Mouse (Mus musculus) embryonic facial prominence, embryonic 14.5 days (tissue): ENCODE measurements at regions not wholly inside any gene's neighbourhood (a gene's known extent, or its start where the extent isn't known, plus 50 kb on each side); places are given as distances from the start of the nearest gene placed in this dataset.

Experiments
- ATAC-seq: fragments of 200-750 bp; cut with Nextera tagmentation; 2 replicates; pipeline ENCODE4 v1.8.0; 2017; ENCODE audit warnings: low read depth, moderate number of reproducible peaks, moderate TSS enrichment
- DNase-seq: peaks from one replicate; pipeline ENCODE4 v3.0.0-alpha.2; 2015; ENCODE audit warnings: low spot score
- H3K27ac ChIP-seq: fragments of 300-500 bp; sonication (generic); replicated peaks from 2 replicates; pipeline ENCODE4 v1.5.1; 2014; ENCODE audit warnings: low read depth, mild to moderate bottlenecking, low read length, moderate library complexity
- H3K27me3 ChIP-seq: fragments of 300-500 bp; sonication (generic); replicated peaks from 2 replicates; pipeline ENCODE4 v1.6.1; 2014; ENCODE audit warnings: low read length; ENCODE audit not compliant: control insufficient read depth, insufficient read depth
- H3K36me3 ChIP-seq: fragments of 300-500 bp; sonication (generic); 2 replicates; pipeline ENCODE4 v1.6.1; 2014; ENCODE audit warnings: low read length, mixed read lengths; ENCODE audit not compliant: control insufficient read depth, insufficient read depth
- H3K4me1 ChIP-seq: fragments of 300-500 bp; sonication (generic); 2 replicates; pipeline ENCODE4 v1.6.1; 2014; ENCODE audit warnings: antibody characterized with exemption, low read length; ENCODE audit not compliant: control insufficient read depth, insufficient read depth
- H3K4me2 ChIP-seq: fragments of 300-500 bp; sonication (generic); 2 replicates; pipeline ENCODE4 v1.6.1; 2014; ENCODE audit warnings: low read depth, mild to moderate bottlenecking, low read length, moderate library complexity, mixed read lengths
- H3K4me3 ChIP-seq: fragments of 300-500 bp; sonication (generic); 2 replicates; pipeline ENCODE4 v1.5.1; 2014; ENCODE audit warnings: low read depth, mild to moderate bottlenecking, low read length
- H3K9ac ChIP-seq: fragments of 300-500 bp; sonication (generic); 2 replicates; pipeline ENCODE4 v1.6.1; 2014; ENCODE audit warnings: low read depth, mild to moderate bottlenecking, low read length, moderate library complexity, mixed read lengths
- H3K9me3 ChIP-seq: fragments of 300-500 bp; sonication (generic); 2 replicates; pipeline ENCODE4 v1.6.1; 2016; ENCODE audit warnings: low read length; ENCODE audit not compliant: control insufficient read depth
- WGBS: fragments of 180-500 bp; shearing (Covaris S2); extraction: QIAGEN DNeasy Blood & Tissue Kit; methylation state at CpG from one replicate; pipeline ENCODE4 v1.1.7; 2014; 5-methylcytosine and 5-hydroxymethylcytosine counted together

GRCm38 (mm10) chr3:131917734-131918534 is 167.2 kb upstream of the Dkk2 start:
- H3K4me2 ChIP-seq, result no peak overlapping the region
- 84% methylated on average over 13 of the region's 13 CpGs for WGBS
- 0 out of 2 replicates have a peak, but pooled peaks cover 4% of the 10 kb centered on the region for H3K9me3 ChIP-seq
- H3K4me3 ChIP-seq, result no peak overlapping the region
- H3K9ac ChIP-seq, result no peak overlapping the region
- DNase-seq (no peak), ATAC-seq (no peak)
- no peaks in the 10 kb centered on the region for H3K36me3 ChIP-seq
- no peaks in the 10 kb centered on the region for H3K4me1 ChIP-seq
- H3K27me3 ChIP-seq, result no peaks in the 10 kb centered on the region
- no peak overlapping the region for H3K27ac ChIP-seq

DNA sequence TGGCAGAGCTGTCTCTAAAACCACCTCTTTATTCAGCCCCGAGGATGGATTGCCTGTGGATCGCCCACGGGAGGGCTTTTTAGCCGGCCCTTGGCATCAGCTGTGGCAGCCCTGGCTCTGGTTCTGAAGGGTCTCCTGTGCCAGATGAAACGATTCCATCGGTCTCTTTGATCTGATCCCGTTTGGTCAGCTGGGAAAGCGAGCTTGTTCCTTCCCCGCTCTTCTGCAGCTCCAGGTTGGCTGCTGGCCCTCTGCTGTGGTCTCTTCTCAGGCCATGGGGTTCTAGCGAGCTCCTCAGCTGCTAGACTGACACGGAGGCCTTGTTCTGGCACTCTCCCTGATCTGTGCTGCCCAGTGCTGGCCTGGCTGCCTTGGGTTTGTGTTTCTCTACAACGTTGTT is 165.6 kb upstream of the Dkk2 start:
- H3K4me3 ChIP-seq, result no peak overlapping the region
- DNase-seq (peak; percentile 57), ATAC-seq (0 out of 2 replicates have a peak, but pooled peaks have one; percentile 12)
- H3K9ac ChIP-seq, result no peak overlapping the region
- H3K27ac ChIP-seq, result no peak overlapping the region
- H3K4me1 ChIP-seq, result no peaks in the 10 kb centered on the region
- H3K9me3 ChIP-seq, result 0 out of 2 replicates have a peak, but pooled peaks cover 4% of the 10 kb centered on the region
- H3K36me3 ChIP-seq, result no peaks in the 10 kb centered on the region
- WGBS, result 64% methylated on average over 12 of the region's 12 CpGs
- H3K4me2 ChIP-seq, result no peak overlapping the region
- no peaks in the 10 kb centered on the region for H3K27me3 ChIP-seq

DNA sequence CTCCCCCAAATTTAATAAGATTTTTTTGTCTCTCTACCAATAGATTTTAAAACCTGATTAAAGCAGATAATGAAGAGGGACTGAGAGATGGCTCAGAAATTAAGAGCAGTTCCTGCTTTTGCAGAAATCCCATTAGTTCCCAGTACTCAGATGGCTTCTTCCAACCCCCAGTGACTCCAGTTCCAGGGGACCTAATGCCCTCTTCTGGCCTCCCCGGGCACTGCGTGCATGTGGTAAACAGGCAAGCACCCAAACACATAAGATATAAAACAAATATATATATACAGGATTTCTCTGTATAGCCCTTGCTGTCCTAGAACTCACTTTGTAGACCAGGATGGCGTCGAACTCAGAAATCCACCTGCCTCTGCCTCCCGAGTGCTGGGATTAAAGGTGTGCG is 163.9 kb upstream of the Dkk2 start:
- no peak for DNase-seq

DNA sequence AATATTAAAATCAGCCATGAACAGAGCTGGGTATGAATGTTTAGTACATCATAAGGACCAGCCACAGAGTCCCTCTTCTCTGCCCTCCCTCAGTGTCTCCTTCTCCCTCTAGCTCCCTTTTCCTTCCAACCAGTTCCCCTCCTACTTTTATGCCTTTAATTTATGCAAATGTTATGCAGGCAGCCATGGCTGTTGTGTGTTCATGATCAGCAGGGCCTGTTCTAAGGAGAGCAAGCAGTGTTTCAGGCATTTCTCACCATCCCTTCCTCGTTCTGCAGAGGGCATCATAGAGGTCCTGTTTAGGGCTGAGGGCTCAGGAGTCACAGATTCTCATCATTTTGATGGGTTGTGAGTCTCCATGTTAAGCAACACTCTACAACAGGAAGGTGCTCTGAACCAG is 162.4 kb upstream of the Dkk2 start:
- Histone ChIP-seq H3K4me3 (no peak overlapping the region), H3K4me1 (no peaks in the 10 kb centered on the region), H3K27me3 (no peaks in the 10 kb centered on the region), H3K4me2 (no peak overlapping the region), H3K9ac (no peak overlapping the region), H3K27ac (no peak overlapping the region), H3K36me3 (no peaks in the 10 kb centered on the region), H3K9me3 (0 out of 2 replicates have a peak, but pooled peaks cover 4% of the 10 kb centered on the region)
- ATAC-seq (no peak), DNase-seq (no peak)
- 50% methylated on average over 1 of the region's 1 CpGs for WGBS

More for the DNA sequence above, 163.9 kb upstream of the Dkk2 start:
- H3K27ac ChIP-seq, result no peak overlapping the region
- no peak for ATAC-seq
- H3K36me3 ChIP-seq, result no peaks in the 10 kb centered on the region
- H3K4me1 ChIP-seq, result no peaks in the 10 kb centered on the region
- H3K4me3 ChIP-seq, result no peak overlapping the region
- no peaks in the 10 kb centered on the region for H3K27me3 ChIP-seq
- no peak overlapping the region for H3K9ac ChIP-seq
- H3K4me2 ChIP-seq, result no peak overlapping the region
- 0 out of 2 replicates have a peak, but pooled peaks cover 4% of the 10 kb centered on the region for H3K9me3 ChIP-seq
- WGBS, result 79% methylated on average over 6 of the region's 6 CpGs

GRCm38 (mm10) chr3:131940896-131941295 is 144.2 kb upstream of the Dkk2 start:
- H3K9me3 ChIP-seq, result no peaks in the 10 kb centered on the region
- H3K27ac ChIP-seq, result no peak overlapping the region
- no peak for ATAC-seq
- H3K4me1 ChIP-seq, result peaks cover 23% of the 10 kb centered on the region; the same call in 1 of the 2 replicates
- H3K36me3 ChIP-seq, result no peaks in the 10 kb centered on the region
- no peak overlapping the region for H3K4me3 ChIP-seq
- WGBS, result 38% methylated on average over 7 of the region's 7 CpGs
- DNase-seq, result peak; percentile 29
- no peak overlapping the region for H3K4me2 ChIP-seq
- no peaks in the 10 kb centered on the region for H3K27me3 ChIP-seq
- no peak overlapping the region for H3K9ac ChIP-seq

GRCm38 (mm10) chr3:131941961-131942753 is 142.9 kb upstream of the Dkk2 start:
- DNase-seq, result peak; percentile 29
- Histone ChIP-seq H3K27ac (no peak overlapping the region), H3K4me3 (no peak overlapping the region), H3K9ac (no peak overlapping the region), H3K9me3 (no peaks in the 10 kb centered on the region), H3K27me3 (no peaks in the 10 kb centered on the region), H3K4me2 (peak overlapping the region; percentile 36), H3K4me1 (peaks cover 23% of the 10 kb centered on the region; the same call in 1 of the 2 replicates), H3K36me3 (no peaks in the 10 kb centered on the region)
- 57% methylated on average over 24 of the region's 24 CpGs for WGBS
- ATAC-seq, result no peak

GRCm38 (mm10) chr3:131943436-131943835 is 141.7 kb upstream of the Dkk2 start:
- no peak overlapping the region for H3K27ac ChIP-seq
- H3K27me3 ChIP-seq, result no peaks in the 10 kb centered on the region
- DNase-seq (no peak), ATAC-seq (no peak)
- no peaks in the 10 kb centered on the region for H3K9me3 ChIP-seq
- WGBS, result 73% methylated on average over 7 of the region's 7 CpGs
- no peak overlapping the region for H3K4me2 ChIP-seq
- H3K36me3 ChIP-seq, result no peaks in the 10 kb centered on the region
- H3K4me1 ChIP-seq, result peaks cover 23% of the 10 kb centered on the region; the same call in 1 of the 2 replicates
- no peak overlapping the region for H3K4me3 ChIP-seq
- no peak overlapping the region for H3K9ac ChIP-seq

- 93% methylated on average over 11 of the region's 11 CpGs for WGBS
- DNase-seq (no peak), ATAC-seq (no peak)
- no peak overlapping the region for H3K9ac ChIP-seq
- no peaks in the 10 kb centered on the region for H3K9me3 ChIP-seq
- H3K4me1 ChIP-seq, result no peaks in the 10 kb centered on the region
- H3K27ac ChIP-seq, result no peak overlapping the region
- H3K4me2 ChIP-seq, result no peak overlapping the region
- H3K27me3 ChIP-seq, result no peaks in the 10 kb centered on the region
- H3K4me3 ChIP-seq, result no peak overlapping the region
- no peaks in the 10 kb centered on the region for H3K36me3 ChIP-seq
These were observed 129.3 kb upstream of the Dkk2 start for GRCm38 (mm10) chr3:131955771-131956170.
